Comparison of ENCODE assay signal across 9 mouse cellular contexts in the genomic region with DNA sequence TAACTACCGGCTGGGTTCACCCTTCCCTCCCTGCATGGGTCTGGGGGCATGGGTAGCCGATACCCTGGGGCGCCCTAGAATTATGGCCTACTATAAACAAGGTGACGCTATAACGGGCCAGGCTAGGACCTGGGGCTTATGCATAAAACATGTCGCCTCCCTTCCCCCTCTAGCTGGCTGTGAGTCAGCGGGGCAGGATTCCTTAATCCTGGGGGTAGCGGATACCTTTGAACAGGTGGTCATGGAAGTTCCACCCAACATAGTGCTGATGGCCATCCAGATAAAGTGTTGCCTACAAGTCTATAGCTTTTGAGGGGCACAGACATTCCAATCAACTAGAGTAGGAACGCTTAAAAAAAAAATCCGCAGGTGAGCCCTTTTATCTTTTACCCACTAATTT. TPM values are rescaled to one million over a fixed set of nuclear protein-coding genes. Genes with fewer than 3 reads are reported as not detected.
DNase-seq lines count a peak whose midpoint lies in the region; ATAC-seq and TF ChIP-seq lines count a peak whose summit lies in the region.
"Had no signal": no experiment of that assay in that cellular context is flagged by ENCODE, and none has a peak within 500 bp of the region (broad histone marks: within the 10 kb centered on the region; RNA-seq: fewer than 3 reads in every experiment).

No protein-coding gene starts in this region.

- no peak for TF ChIP-seq EP300 in lung, postnatal 0 days (IDR thresholded peaks at IDR 0.05)

- ATAC-seq in forebrain, embryonic 11.5 days (replicated peaks; ENCODE audit: low FRiP score) = 0 out of 2 replicates have a peak, but pooled peaks have one; percentile 34
- ATAC-seq in forebrain, postnatal 0 days = no peak
- no peak for ATAC-seq in lung, postnatal 0 days
- ATAC-seq in limb, embryonic 11.5 days (ENCODE audit: insufficient number of reproducible peaks, low FRiP score, low TSS enrichment, low read depth) = no peak
- no peak for ATAC-seq in stomach, embryonic 16.5 days (ENCODE audit: insufficient read depth, low FRiP score)

- intact Hi-C loops in gastrocnemius, postnatal 36 days (cut with DNase I) = no loop called here

- H3K4me1 ChIP-seq in forebrain, embryonic 11.5 days (replicated peaks; ENCODE audit: control insufficient read depth, insufficient read depth, low read length) = peaks cover 18% of the 10 kb centered on the region; the same call in 1 of the 2 replicates
- H3K4me1 ChIP-seq in forebrain, postnatal 0 days (ENCODE audit: insufficient read depth) = peaks cover 13% of the 10 kb centered on the region
- peaks cover 5% of the 10 kb centered on the region; the same call in 1 of the 2 replicates for H3K4me1 ChIP-seq in lung, postnatal 0 days (ENCODE audit: insufficient read depth, low read depth, low read length)
- peaks cover 21% of the 10 kb centered on the region for H3K4me1 ChIP-seq in limb, embryonic 11.5 days (ENCODE audit: control insufficient read depth, insufficient read depth, low read length)
- peaks cover 11% of the 10 kb centered on the region; the same call in 1 of the 2 replicates for H3K4me1 ChIP-seq in stomach, embryonic 16.5 days (ENCODE audit: control insufficient read depth, insufficient read depth, low read length)

- DNase-seq in forebrain, embryonic 11.5 days (ENCODE audit: low spot score) = no peak
- no peak for DNase-seq in forebrain, postnatal 0 days
- no peak for DNase-seq in lung, postnatal 0 days (ENCODE audit: low spot score)
- no peak for DNase-seq in lung, postnatal 36 days
- DNase-seq in limb, embryonic 11.5 days (ENCODE audit: low spot score) = peak; percentile 41
- DNase-seq in gastrocnemius, postnatal 36 days = no peak
- no peak for DNase-seq in right cerebral cortex, adult 18-20 months
- DNase-seq: adrenal gland, postnatal 14 days had no signal

- TF ChIP-seq CTCF in forebrain, postnatal 0 days (IDR thresholded peaks at IDR 0.05; ENCODE audit: low read depth) = no peak
- TF ChIP-seq CTCF in lung, postnatal 0 days (IDR thresholded peaks at IDR 0.05) = no peak

- no peak overlapping the region for H3K4me2 ChIP-seq in forebrain, embryonic 11.5 days (ENCODE audit: low read depth, low read length, severe bottlenecking)
- H3K4me2 ChIP-seq in forebrain, postnatal 0 days (ENCODE audit: low read depth) = no peak overlapping the region
- peak overlapping the region; percentile 96 for H3K4me2 ChIP-seq in lung, postnatal 0 days (replicated peaks; ENCODE audit: low read depth, low read length)
- peak overlapping the region; percentile 22 for H3K4me2 ChIP-seq in limb, embryonic 11.5 days (ENCODE audit: low read depth, severe bottlenecking)
- H3K4me2 ChIP-seq in stomach, embryonic 16.5 days (ENCODE audit: low read depth, low read length) = peak overlapping the region; percentile 66

- peaks cover 53% of the 10 kb centered on the region for H3K27me3 ChIP-seq in forebrain, embryonic 11.5 days (ENCODE audit: control insufficient read depth, insufficient read depth, low read length)
- H3K27me3 ChIP-seq in forebrain, postnatal 0 days (ENCODE audit: insufficient read depth, low read length) = peaks cover 67% of the 10 kb centered on the region
- peaks cover 27% of the 10 kb centered on the region for H3K27me3 ChIP-seq in lung, postnatal 0 days (replicated peaks; ENCODE audit: insufficient read depth, low read length)
- peaks cover 58% of the 10 kb centered on the region for H3K27me3 ChIP-seq in limb, embryonic 11.5 days (ENCODE audit: control insufficient read depth, insufficient read depth, low read length)
- peaks cover 28% of the 10 kb centered on the region for H3K27me3 ChIP-seq in stomach, embryonic 16.5 days (ENCODE audit: control insufficient read depth, insufficient read depth, low read length)

- no peaks in the 10 kb centered on the region for H3K9me3 ChIP-seq in forebrain, embryonic 11.5 days (ENCODE audit: control insufficient read depth, low read length)
- no peaks in the 10 kb centered on the region for H3K9me3 ChIP-seq in forebrain, postnatal 0 days (ENCODE audit: low read length)
- no peaks in the 10 kb centered on the region for H3K9me3 ChIP-seq in lung, postnatal 0 days (ENCODE audit: low read length)
- no peaks in the 10 kb centered on the region for H3K9me3 ChIP-seq in limb, embryonic 11.5 days (ENCODE audit: control insufficient read depth, low read length)
- H3K9me3 ChIP-seq in stomach, embryonic 16.5 days (replicated peaks; ENCODE audit: control insufficient read depth, low read length) = no peaks in the 10 kb centered on the region

- no peak overlapping the region for H3K4me3 ChIP-seq in forebrain, embryonic 11.5 days (ENCODE audit: low read depth, low read length)
- no peak overlapping the region for H3K4me3 ChIP-seq in forebrain, postnatal 0 days (ENCODE audit: low read depth, low read length)
- H3K4me3 ChIP-seq in lung, postnatal 0 days (ENCODE audit: low read depth, low read length) = peak overlapping the region; percentile 63; the same call in 1 of the 2 replicates
- peak overlapping the region; percentile 40 for H3K4me3 ChIP-seq in limb, embryonic 11.5 days (ENCODE audit: low read depth, low read length)
- H3K4me3 ChIP-seq in stomach, embryonic 16.5 days (replicated peaks; ENCODE audit: low read length) = peak overlapping the region; percentile 57

- 2% methylated on average over 10 of the region's 10 CpGs for WGBS in forebrain, embryonic 11.5 days
- WGBS in forebrain, postnatal 0 days = 7% methylated on average over 10 of the region's 10 CpGs
- 4% methylated on average over 10 of the region's 10 CpGs for WGBS in lung, postnatal 0 days
- 3% methylated on average over 10 of the region's 10 CpGs for WGBS in limb, embryonic 11.5 days
- 4% methylated on average over 10 of the region's 10 CpGs for WGBS in stomach, embryonic 16.5 days

- no peaks in the 10 kb centered on the region for H3K36me3 ChIP-seq in forebrain, embryonic 11.5 days (ENCODE audit: control insufficient read depth, insufficient read depth, low read length)
- H3K36me3 ChIP-seq in forebrain, postnatal 0 days (ENCODE audit: insufficient read depth) = no peaks in the 10 kb centered on the region
- H3K36me3 ChIP-seq in lung, postnatal 0 days (ENCODE audit: insufficient read depth, low read length) = no peaks in the 10 kb centered on the region
- no peaks in the 10 kb centered on the region for H3K36me3 ChIP-seq in limb, embryonic 11.5 days (ENCODE audit: control insufficient read depth, insufficient read depth, low read length)
- no peaks in the 10 kb centered on the region for H3K36me3 ChIP-seq in stomach, embryonic 16.5 days (ENCODE audit: control insufficient read depth, insufficient read depth, low read length)

- H3K27ac ChIP-seq in forebrain, embryonic 11.5 days (ENCODE audit: low read depth, low read length) = no peak overlapping the region
- H3K27ac ChIP-seq in forebrain, postnatal 0 days (ENCODE audit: low read depth, low read length) = no peak overlapping the region
- no peak overlapping the region for H3K27ac ChIP-seq in lung, postnatal 0 days (ENCODE audit: low read length)
- no peak overlapping the region for H3K27ac ChIP-seq in limb, embryonic 11.5 days (replicated peaks; ENCODE audit: low read depth, low read length)
- no peak overlapping the region for H3K27ac ChIP-seq in stomach, embryonic 16.5 days (ENCODE audit: low read length)

- no peak overlapping the region for H3K9ac ChIP-seq in forebrain, embryonic 11.5 days (ENCODE audit: low read length)
- no peak overlapping the region for H3K9ac ChIP-seq in forebrain, postnatal 0 days
- no peak overlapping the region for H3K9ac ChIP-seq in lung, postnatal 0 days (replicated peaks; ENCODE audit: low read depth)
- H3K9ac ChIP-seq in limb, embryonic 11.5 days (ENCODE audit: low read length) = no peak overlapping the region
- no peak overlapping the region for H3K9ac ChIP-seq in stomach, embryonic 16.5 days (ENCODE audit: low read length)

RNA-seq across cellular contexts. Expression of gene Ovol2, which starts 2.0 kb away (rescaled TPM):
- polyA plus RNA-seq in forebrain, embryonic 11.5 days (2014; fragmentation: Nextera tagmentation; extraction: Ambion mirVana) = 0.24 TPM in 1 of 2 replicates, not detected in the other
- total RNA-seq in forebrain, postnatal 0 days (2014; rRNA removed) = 0.23 TPM in 1 of 2 replicates, not detected in the other
- polyA plus RNA-seq in forebrain, postnatal 0 days (2015; fragmentation: Nextera tagmentation; extraction: Ambion mirVana) = 0.18 and 0.23 TPM in 2 replicates
- 3.9 and 4.0 TPM in 2 replicates for polyA plus RNA-seq in lung, postnatal 0 days (2015; fragmentation: Nextera tagmentation; extraction: Ambion mirVana)
- polyA plus RNA-seq in limb, embryonic 11.5 days (2014; fragmentation: Nextera tagmentation; extraction: Ambion mirVana) = 0.53 and 0.55 TPM in 2 replicates
- 3.2 and 3.5 TPM in 2 replicates for polyA plus RNA-seq in stomach, embryonic 16.5 days (2015; fragmentation: Nextera tagmentation; extraction: Ambion mirVana)
- not detected for total RNA-seq in gastrocnemius, postnatal 36 days (2021)
- total RNA-seq: adrenal gland, postnatal 14 days had no signal

RNA-seq across cellular contexts. Expression of gene Kat14, which starts 38.8 kb away (rescaled TPM):
- polyA plus RNA-seq in forebrain, embryonic 11.5 days (2014; fragmentation: Nextera tagmentation; extraction: Ambion mirVana) = 39.9 and 44.9 TPM in 2 replicates
- 17.0 and 28.6 TPM in 2 replicates for total RNA-seq in forebrain, postnatal 0 days (2014; rRNA removed)
- polyA plus RNA-seq in forebrain, postnatal 0 days (2015; fragmentation: Nextera tagmentation; extraction: Ambion mirVana) = 15.4 and 20.4 TPM in 2 replicates
- 19.1 and 21.9 TPM in 2 replicates for polyA plus RNA-seq in lung, postnatal 0 days (2015; fragmentation: Nextera tagmentation; extraction: Ambion mirVana)
- polyA plus RNA-seq in limb, embryonic 11.5 days (2014; fragmentation: Nextera tagmentation; extraction: Ambion mirVana) = 43.9 and 47.8 TPM in 2 replicates
- polyA plus RNA-seq in stomach, embryonic 16.5 days (2015; fragmentation: Nextera tagmentation; extraction: Ambion mirVana) = 34.6 and 36.9 TPM in 2 replicates
- total RNA-seq in gastrocnemius, postnatal 36 days (2021) = 10 to 100 TPM; 15.4 to 19.4 TPM

RNA-seq across cellular contexts. Expression of gene Pet117, which starts 38.9 kb away (rescaled TPM):
- polyA plus RNA-seq in forebrain, embryonic 11.5 days (2014; fragmentation: Nextera tagmentation; extraction: Ambion mirVana) = 4.7 TPM in 1 of 2 replicates, not detected in the other
- total RNA-seq in forebrain, postnatal 0 days (2014; rRNA removed) = not detected in 2 replicates
- polyA plus RNA-seq in forebrain, postnatal 0 days (2015; fragmentation: Nextera tagmentation; extraction: Ambion mirVana) = 0.84 and 2.3 TPM in 2 replicates
- polyA plus RNA-seq in lung, postnatal 0 days (2015; fragmentation: Nextera tagmentation; extraction: Ambion mirVana) = 1.6 and 2.5 TPM in 2 replicates
- polyA plus RNA-seq in limb, embryonic 11.5 days (2014; fragmentation: Nextera tagmentation; extraction: Ambion mirVana) = 1.7 TPM in 1 of 2 replicates, not detected in the other
- polyA plus RNA-seq in stomach, embryonic 16.5 days (2015; fragmentation: Nextera tagmentation; extraction: Ambion mirVana) = 4.0 and 6.8 TPM in 2 replicates
- total RNA-seq in gastrocnemius, postnatal 36 days (2021) = 1 to 10 TPM; 4.5 to 5.6 TPM

RNA-seq across cellular contexts. Expression of gene Snx5, which starts 59.2 kb away (rescaled TPM):
- 117 and 129 TPM in 2 replicates for polyA plus RNA-seq in forebrain, embryonic 11.5 days (2014; fragmentation: Nextera tagmentation; extraction: Ambion mirVana)
- total RNA-seq in forebrain, postnatal 0 days (2014; rRNA removed) = 69.7 and 71.6 TPM in 2 replicates
- polyA plus RNA-seq in forebrain, postnatal 0 days (2015; fragmentation: Nextera tagmentation; extraction: Ambion mirVana) = 41.2 and 45.9 TPM in 2 replicates
- polyA plus RNA-seq in lung, postnatal 0 days (2015; fragmentation: Nextera tagmentation; extraction: Ambion mirVana) = 61.2 and 68.5 TPM in 2 replicates
- polyA plus RNA-seq in limb, embryonic 11.5 days (2014; fragmentation: Nextera tagmentation; extraction: Ambion mirVana) = 139 and 141 TPM in 2 replicates
- 106 and 109 TPM in 2 replicates for polyA plus RNA-seq in stomach, embryonic 16.5 days (2015; fragmentation: Nextera tagmentation; extraction: Ambion mirVana)
- total RNA-seq in gastrocnemius, postnatal 36 days (2021) = 10 to 100 TPM; 37.3 to 46.2 TPM

RNA-seq across cellular contexts. Expression of gene Mgme1, which starts 59.5 kb away (rescaled TPM):
- 19.1 and 19.9 TPM in 2 replicates for polyA plus RNA-seq in forebrain, embryonic 11.5 days (2014; fragmentation: Nextera tagmentation; extraction: Ambion mirVana)
- total RNA-seq in forebrain, postnatal 0 days (2014; rRNA removed) = 5.2 and 5.4 TPM in 2 replicates
- polyA plus RNA-seq in forebrain, postnatal 0 days (2015; fragmentation: Nextera tagmentation; extraction: Ambion mirVana) = 4.6 and 5.8 TPM in 2 replicates
- 6.8 and 8.1 TPM in 2 replicates for polyA plus RNA-seq in lung, postnatal 0 days (2015; fragmentation: Nextera tagmentation; extraction: Ambion mirVana)
- polyA plus RNA-seq in limb, embryonic 11.5 days (2014; fragmentation: Nextera tagmentation; extraction: Ambion mirVana) = 21.6 and 22.6 TPM in 2 replicates
- 18.3 and 20.0 TPM in 2 replicates for polyA plus RNA-seq in stomach, embryonic 16.5 days (2015; fragmentation: Nextera tagmentation; extraction: Ambion mirVana)
- 1 to 10 TPM; 7.2 to 7.3 TPM for total RNA-seq in gastrocnemius, postnatal 36 days (2021)

Comparison
In these comparisons a context has a peak if more than half of its experiments do, and no peak if none do; other contexts are left out.
1. H3K4me2 ChIP-seq: peak in lung, postnatal 0 days (single experiment), limb, embryonic 11.5 days (single experiment) and stomach, embryonic 16.5 days (single experiment); none in forebrain, embryonic 11.5 days (single experiment) and forebrain, postnatal 0 days (single experiment).
2. H3K4me3 ChIP-seq: peak in lung, postnatal 0 days (single experiment), limb, embryonic 11.5 days (single experiment) and stomach, embryonic 16.5 days (single experiment); none in forebrain, embryonic 11.5 days (single experiment) and forebrain, postnatal 0 days (single experiment).